Mouse (Mus musculus): ENCODE measurements at regions not wholly inside any gene's neighbourhood (a gene's known extent, or its start where the extent isn't known, plus 50 kb on each side); places are given as distances from the start of the nearest gene placed in this dataset.

DNA sequence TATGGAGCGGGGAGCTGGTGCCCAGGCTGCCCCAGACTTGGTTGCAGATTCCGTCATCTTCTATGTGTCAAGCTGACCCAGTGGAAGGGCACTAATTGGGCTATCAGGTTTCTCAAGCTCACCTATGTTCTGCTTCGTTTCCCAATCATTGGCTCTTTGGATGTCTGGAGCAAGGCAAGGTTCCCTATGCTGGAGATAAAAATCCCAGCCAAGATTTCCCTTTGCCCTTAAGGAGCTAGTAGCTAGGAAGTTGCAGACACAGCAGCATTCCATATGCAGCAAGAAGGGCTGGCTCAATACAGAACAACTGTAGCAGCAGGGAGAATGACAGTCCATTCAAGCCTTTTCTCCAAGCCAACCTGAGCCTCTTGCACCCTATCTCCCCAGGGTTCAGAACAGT lies 159.2 kb upstream of the Zfp706 start:
- no peak for ATAC-seq (replicated peaks; ENCODE audit: low FRiP score, poor library complexity, severe bottlenecking)

DNA sequence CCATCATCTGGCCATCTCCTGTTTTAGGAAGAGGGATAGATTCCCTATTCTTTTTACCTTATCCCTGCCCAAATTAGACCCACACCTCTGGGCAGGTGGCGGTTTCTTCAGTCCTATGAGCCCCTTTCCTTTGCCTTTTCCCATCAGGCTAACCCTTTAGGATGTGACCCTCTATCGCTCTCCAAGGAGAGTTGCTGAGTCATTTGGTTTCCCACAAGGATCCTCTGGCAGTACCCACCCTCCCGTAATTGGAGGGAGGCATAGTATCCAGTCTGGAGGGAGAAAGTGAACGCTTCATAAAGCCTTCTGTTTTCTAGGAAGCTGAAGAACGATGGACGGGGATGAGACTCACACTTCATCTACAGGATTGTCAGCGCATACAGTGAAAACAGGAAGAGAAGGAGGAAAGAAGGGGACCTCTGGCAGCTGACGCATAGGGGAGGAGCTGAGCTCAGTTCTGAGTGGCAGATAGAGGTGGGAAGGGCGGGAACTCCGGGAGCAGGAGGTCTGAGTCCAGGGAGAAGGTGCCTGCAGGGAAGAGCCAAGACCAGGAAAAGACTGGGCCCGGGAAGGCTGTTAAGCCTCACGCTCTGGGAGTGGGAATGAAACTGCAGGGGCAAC lies 158.4 kb upstream of the Zfp706 start:
- no peak for ATAC-seq (replicated peaks; ENCODE audit: low FRiP score, poor library complexity, severe bottlenecking)

GRCm38 (mm10) chr15:37165216-37165615 lies 157.6 kb upstream of the Zfp706 start:
- ATAC-seq (replicated peaks; ENCODE audit: low FRiP score, poor library complexity, severe bottlenecking), result no peak

DNA sequence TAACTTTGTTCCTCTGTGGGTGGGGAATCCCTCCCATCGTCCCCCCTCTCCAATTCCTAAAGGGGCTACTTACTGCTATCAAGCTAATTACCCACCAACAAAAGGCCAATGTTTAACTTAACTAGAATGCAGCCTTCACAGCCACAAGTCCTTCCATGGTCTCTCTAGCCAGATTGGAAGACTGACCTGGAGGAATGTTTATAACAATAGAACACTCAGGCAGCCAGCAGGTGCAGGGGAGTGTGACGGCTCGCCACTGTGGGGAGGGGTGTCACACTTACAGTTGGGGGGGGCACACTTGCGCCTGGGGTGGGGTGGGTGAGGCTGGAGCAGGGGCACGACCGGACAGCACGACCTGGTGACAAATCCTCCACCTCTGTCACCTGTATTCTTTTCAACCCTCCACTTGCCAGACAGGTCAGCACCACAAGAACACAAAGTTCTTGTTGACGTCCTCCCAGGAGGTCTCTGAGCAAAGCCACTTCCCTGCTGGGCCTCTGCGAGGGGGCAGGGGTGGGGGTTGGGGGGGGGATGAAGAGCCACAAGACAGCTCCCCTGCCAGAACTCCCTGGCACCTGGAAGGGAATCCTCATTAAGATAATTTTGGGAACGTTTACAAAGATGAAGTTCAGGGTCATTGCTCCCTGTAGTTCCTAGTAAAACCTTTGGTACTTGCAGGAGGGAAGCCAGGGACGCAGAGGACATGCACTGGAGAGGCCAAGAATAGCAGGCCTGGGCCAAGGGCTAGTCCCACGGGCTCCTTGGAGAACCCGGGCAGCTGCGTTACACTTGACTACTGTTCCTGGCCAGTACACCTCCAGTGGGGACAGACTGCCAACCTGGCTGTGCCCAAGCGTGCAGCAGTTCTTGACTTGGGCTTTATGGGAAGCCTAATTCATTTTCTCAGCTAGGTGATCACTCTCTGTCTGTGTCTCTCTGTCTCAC lies 156.9 kb upstream of the Zfp706 start:
- no peak for ATAC-seq (replicated peaks; ENCODE audit: low FRiP score, poor library complexity, severe bottlenecking)

DNA sequence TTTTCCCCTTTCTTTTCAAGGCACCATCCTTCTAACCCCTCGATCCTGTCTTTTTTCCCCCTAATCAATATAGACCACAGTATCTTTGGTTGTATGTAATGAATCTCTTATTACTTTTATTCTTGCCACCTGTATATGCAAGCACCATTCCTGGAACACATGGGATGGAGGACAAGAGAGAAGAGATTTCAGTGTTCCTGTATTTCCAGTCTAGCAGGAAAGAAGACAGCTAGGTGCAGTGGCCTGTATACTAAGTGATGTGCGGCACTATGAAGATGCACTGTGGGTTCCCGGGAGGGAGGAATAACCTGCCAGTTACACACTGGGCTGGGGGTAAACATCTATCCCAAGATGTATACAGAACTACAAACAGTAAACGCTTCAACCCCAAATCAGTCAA lies 152.4 kb upstream of the Zfp706 start:
- no peak for ATAC-seq (replicated peaks; ENCODE audit: low FRiP score, poor library complexity, severe bottlenecking)

DNA sequence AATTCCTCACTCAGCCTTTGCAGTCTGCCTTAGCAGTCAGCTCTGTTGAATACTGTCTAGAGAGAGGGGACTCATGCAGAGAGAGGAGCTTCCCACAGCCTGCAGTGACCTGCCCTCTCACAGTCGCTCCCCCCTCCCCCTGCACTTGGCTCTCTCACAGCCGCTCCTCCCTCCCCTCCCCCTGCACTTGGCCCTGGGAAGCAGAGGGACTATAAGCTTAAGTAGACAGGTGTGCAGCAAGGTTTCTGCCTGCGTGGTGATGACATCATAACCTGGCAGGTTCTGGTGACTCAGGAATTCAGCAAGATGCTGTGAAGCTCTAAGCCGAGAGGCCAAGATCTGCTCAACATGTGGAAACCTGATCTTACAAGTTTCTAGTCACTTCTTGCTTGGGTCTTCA lies 151.8 kb upstream of the Zfp706 start:
- ATAC-seq (replicated peaks; ENCODE audit: low FRiP score, poor library complexity, severe bottlenecking), result no peak

DNA sequence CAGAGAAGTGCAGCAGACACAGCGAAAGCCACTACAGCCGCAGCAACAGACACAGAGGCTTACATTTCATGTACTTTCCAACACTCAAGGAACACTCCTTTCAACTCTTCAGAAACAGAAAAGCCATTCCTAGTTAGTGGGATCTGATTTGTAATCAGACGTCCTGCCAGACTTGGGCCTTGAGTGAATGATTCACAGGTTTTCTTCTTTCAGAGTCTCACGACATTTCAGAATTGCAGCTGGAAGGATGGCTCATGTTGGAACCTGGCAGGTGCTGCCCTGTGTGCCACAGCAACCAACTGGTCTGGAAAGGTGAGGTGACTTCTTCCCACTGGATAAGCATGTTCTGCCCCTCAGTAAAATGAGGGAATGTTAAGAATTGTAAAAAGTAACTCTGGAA lies 149.8 kb upstream of the Zfp706 start:
- no peak for ATAC-seq (replicated peaks; ENCODE audit: low FRiP score, poor library complexity, severe bottlenecking)

GRCm38 (mm10) chr15:37154934-37155333 lies 147.4 kb upstream of the Zfp706 start:
- no peak for ATAC-seq (replicated peaks; ENCODE audit: low FRiP score, poor library complexity, severe bottlenecking)

GRCm38 (mm10) chr15:37153177-37153576 lies 145.6 kb upstream of the Zfp706 start:
- no peak for ATAC-seq (replicated peaks; ENCODE audit: low FRiP score, poor library complexity, severe bottlenecking)

- ATAC-seq (replicated peaks; ENCODE audit: low FRiP score, poor library complexity, severe bottlenecking), result no peak
Measured at GRCm38 (mm10) chr15:37135590-37136164, 128.1 kb upstream of the Zfp706 start.

DNA sequence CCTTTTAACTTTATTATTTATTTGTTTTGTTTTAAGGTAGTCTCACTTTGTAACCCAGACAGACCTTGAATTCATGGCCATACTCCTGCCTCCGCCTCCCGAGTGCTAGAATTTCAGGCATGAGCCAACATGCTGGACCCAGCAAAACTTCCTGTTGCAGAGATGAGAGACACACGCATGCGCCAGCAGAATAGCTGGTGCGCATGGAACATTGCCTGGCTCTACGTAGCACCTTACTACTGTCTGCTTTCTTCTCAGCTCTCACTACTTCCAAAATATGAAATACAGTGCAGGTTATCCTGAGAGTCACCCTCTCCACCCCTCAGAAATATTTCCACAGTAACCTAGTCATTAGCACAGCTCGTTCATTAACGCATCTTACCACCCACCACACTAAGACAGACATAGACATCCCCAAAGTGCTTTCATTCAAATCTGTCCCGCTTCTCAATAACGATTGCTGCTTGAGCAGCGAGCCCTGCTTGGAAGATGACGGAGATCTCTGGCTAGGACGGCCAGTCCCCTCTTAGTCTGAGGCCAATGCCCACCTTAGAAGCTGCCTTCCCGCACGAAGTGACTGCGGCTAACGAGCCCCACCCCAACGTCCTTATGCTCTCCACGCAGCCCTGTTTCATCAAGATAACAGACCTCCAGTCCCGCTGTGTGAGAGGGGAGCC lies 127.5 kb upstream of the Zfp706 start:
- ATAC-seq (replicated peaks; ENCODE audit: low FRiP score, poor library complexity, severe bottlenecking), result no peak

GRCm38 (mm10) chr15:37134386-37134785 lies 126.8 kb upstream of the Zfp706 start:
- ATAC-seq (replicated peaks; ENCODE audit: low FRiP score, poor library complexity, severe bottlenecking), result no peak

GRCm38 (mm10) chr15:37133916-37134315 lies 126.3 kb upstream of the Zfp706 start:
- ATAC-seq (replicated peaks; ENCODE audit: low FRiP score, poor library complexity, severe bottlenecking), result no peak

GRCm38 (mm10) chr15:37127681-37128080 lies 120.1 kb upstream of the Zfp706 start:
- ATAC-seq (replicated peaks; ENCODE audit: low FRiP score, poor library complexity, severe bottlenecking), result no peak

GRCm38 (mm10) chr15:37127170-37127569 lies 119.6 kb upstream of the Zfp706 start:
- no peak for ATAC-seq (replicated peaks; ENCODE audit: low FRiP score, poor library complexity, severe bottlenecking)

GRCm38 (mm10) chr15:37125823-37126222 lies 118.2 kb upstream of the Zfp706 start:
- ATAC-seq (replicated peaks; ENCODE audit: low FRiP score, poor library complexity, severe bottlenecking), result no peak

GRCm38 (mm10) chr15:37124951-37125350 lies 117.4 kb upstream of the Zfp706 start:
- ATAC-seq (replicated peaks; ENCODE audit: low FRiP score, poor library complexity, severe bottlenecking), result no peak

- ATAC-seq (replicated peaks; ENCODE audit: low FRiP score, poor library complexity, severe bottlenecking), result no peak
Measured at GRCm38 (mm10) chr15:37124299-37124698, 116.7 kb upstream of the Zfp706 start.

DNA sequence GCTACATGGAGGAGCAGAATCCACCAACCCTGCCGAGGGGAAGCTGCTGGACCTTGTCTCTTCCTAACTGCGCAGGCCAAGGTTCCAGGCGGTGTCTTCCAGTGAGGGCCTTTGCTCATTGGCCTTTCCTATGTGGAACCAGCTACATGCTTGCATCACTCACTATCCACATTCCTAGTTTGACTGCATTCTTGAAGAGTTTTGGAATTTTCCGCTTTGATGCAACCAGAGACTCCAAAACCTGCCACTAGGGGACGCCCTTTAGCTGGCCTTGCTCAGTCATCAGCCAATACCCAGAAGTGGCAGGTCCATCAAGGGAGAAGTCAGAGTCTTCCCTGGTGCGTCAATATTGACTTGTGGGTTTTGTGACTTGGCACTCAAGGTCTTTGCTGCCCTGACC lies 112.8 kb upstream of the Zfp706 start:
- ATAC-seq (replicated peaks; ENCODE audit: low FRiP score, poor library complexity, severe bottlenecking), result no peak

DNA sequence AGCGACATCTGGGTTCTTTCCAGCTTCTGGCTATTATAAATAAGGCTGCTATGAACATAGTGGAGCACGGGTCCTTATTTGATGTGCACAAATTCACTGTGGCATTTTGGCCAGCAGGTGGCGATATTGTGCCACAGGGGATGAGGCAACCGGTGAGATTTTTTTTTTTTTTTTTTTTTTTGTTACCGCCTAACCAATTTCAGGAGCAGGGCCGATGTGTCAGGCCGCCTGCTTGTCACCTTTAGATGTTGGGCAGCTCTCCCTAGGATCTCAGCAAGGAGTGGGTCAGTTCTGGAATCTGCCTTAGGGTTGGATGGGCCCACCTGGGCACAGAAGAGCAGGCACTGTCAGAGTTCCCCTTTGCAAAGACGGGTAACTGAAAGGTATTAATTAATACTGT lies 106.5 kb upstream of the Zfp706 start:
- no peak for ATAC-seq (replicated peaks; ENCODE audit: low FRiP score, poor library complexity, severe bottlenecking)
